Mouse (Mus musculus): ENCODE data around the gene Gm20481. TPM values are rescaled to one million over a fixed set of nuclear protein-coding genes. Genes with fewer than 3 reads are reported as not detected.
"Not testable (repeated sequence)": the region's sequence is repeated elsewhere in the genome, so short reads cannot be mapped to it uniquely, and the experiment has no call there.

The Gm20481 gene
- not detected for total RNA-seq (2021)

DNA sequence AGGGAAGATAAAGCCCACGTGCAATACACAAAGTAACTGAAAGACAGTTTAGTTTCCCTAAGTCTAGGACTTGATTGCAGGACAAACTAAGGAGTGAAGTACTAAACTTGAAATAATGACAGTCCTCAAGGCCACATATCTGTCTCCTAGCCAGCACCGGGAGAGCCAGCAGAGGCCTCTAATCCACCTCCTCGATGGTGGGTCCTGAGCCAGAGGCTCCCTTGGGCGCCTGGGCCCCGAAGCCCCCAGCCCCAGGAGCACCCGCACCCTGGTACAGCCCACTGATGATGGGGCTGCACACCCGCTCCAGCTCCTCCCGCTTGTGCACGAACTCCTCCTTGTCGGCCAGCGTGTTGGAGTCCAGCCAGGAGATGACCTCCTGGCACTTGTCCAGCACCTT lies at the start of gene Gm20481:
TSS of gene Gm20481 (plus strand) at position 91 of the 400 bp plus-strand sequence.
- intact Hi-C loops (cut with DNase I): not testable (repeated sequence)
- DNase-seq (ENCODE audit: extremely low spot score in 1 of 2, low spot score in 2 of 2): peak in 1 of 2 experiments; percentile 9

DNA sequence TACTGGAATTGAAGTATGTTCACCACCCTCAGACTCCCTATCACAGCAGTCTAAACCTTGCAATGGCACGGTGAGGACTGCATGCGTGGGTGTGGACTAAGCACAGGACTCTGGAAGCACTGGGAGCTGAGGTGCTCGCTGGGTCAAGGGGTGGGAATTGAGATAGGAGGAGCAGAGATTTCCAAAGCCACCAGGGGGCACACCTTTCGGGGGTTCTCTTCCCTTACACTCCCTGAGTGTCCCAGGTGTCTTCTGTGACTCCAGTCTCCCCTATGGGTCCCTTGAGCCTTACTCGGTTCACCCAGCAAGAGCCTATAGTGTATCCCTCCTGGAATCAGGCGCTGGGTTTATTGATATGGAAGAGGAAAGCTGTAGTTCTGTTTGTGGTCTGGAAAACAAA lies 46.8 kb upstream of the Gm20481 start:
- DNase-seq (ENCODE audit: extremely low spot score in 1 of 2, low spot score in 2 of 2): no peak
- intact Hi-C loops (cut with DNase I): no loop called here

DNA sequence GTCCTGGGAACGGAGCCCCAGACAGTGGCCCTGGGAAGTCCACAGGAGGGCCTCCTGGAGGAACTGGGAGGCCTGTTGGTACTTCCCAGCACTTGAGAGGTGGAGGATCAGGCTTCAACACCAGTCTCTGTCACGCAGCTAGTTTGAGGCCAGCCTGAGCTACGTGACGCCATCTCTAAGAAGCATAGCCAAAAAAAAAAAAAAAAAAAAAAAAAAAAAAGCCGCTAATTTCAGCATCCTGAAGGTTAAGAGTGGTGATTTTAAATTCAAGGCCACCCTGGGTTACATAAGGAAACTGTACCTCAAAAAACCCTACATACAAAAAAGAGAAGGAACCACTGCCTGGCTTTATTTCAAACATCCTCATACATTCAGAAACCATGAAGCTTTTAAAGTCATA lies 45.5 kb upstream of the Gm20481 start:
- DNase-seq (ENCODE audit: extremely low spot score in 1 of 2, low spot score in 2 of 2): no peak
- intact Hi-C loops (cut with DNase I): no loop called here

DNA sequence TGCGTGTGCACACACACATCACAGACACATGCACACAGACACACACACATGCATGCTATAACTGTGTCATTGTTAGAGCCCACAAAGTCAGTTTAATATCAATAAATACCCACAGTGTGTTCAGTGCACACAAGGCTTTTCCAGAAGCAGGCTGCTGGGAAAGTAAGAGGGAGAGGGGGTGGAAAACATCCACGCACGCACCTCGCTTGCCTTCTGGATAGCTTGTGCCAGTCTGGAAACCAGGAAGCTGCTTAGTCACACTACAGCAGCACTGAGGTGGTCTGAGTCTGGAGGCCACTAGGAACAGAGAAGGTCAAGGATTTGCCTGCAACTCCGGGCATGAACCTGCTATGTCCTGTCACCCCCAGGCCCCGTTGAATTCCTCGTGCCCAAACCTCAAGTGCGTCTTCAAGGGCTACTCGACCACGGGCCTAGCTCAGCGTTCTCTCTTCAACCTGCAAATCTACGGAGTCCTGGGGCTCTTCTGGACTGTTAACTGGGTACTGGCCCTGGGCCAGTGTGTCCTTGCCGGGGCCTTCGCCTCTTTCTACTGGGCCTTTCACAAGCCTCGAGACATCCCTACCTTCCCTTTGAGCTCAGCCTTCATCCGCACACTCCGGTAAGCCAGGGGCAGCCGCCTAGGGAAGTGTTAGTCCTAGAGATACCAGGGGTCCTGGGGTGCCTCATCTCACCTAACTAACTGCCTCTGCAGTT lies 42.2 kb upstream of the Gm20481 start:
- intact Hi-C loops (cut with DNase I): no loop called here
- no peak for DNase-seq (ENCODE audit: extremely low spot score in 1 of 2, low spot score in 2 of 2)

DNA sequence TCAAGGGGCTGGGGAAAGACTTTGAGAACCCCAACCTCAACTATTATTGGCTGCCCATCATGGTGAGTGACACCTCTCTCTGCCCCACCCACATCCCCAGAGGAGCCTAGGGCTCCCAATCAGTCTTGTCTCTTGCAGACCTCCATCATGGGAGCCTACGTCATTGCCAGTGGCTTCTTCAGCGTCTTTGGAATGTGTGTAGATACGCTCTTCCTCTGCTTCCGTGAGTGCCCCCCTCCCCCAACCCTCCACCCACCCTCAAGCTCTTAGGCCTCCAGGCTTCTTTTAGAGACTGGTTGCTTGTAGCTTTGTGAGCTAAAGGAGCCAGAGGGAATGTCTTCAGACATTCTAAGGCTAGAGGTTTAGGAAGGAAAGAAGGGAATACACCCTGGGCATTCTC lies 40.9 kb upstream of the Gm20481 start:
- intact Hi-C loops (cut with DNase I): no loop called here
- no peak for DNase-seq (ENCODE audit: extremely low spot score in 1 of 2, low spot score in 2 of 2)

DNA sequence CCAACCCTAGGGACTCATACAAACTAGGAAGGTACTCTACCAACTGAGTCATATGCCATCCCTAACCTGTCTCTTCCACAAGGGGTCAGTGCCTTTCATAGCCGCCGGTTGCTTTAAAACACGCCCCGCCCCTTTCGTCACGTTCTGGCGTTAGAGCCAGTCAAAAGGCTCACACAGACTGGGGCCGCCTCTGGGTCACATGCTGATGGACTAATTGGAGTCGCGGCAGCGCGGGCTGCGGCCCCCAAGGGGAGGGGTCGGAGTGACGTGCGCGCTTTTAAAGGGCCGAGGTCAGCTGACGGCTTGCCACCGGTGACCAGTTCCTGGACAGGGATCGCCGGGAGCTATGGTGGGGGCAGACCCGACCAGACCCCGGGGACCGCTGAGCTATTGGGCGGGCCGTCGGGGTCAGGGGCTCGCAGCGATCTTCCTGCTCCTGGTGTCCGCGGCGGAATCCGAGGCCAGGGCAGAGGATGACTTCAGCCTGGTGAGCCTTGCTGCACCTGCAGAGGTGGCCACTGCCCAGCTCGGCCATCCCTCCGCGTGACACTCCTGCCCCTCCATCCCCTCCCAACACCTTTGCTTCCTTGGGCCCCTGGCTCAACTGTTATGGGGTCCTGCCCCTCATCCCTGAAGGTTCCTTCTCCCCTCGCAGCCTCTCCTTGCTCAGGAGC lies 38.5 kb upstream of the Gm20481 start, which contains the start of gene Neu1:
TSS of gene Neu1 (plus strand) at position 193 of the 674 bp plus-strand sequence.
- intact Hi-C loops (cut with DNase I): no loop called here
- peak; percentile 97 to 99 for DNase-seq (ENCODE audit: extremely low spot score in 1 of 2, low spot score in 2 of 2)

DNA sequence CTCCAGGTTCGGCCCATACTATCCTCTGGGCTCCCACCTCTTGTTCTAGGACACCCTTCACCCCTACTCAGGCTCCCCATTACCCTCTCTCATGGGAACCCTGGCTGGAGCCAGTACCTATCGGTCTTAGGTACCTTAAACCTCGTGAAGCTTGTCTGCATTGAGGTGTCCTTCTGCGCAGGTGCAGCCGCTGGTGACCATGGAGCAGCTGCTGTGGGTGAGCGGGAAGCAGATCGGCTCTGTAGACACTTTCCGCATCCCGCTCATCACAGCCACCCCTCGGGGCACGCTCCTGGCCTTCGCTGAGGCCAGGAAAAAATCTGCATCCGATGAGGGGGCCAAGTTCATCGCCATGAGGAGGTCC lies 38.0 kb upstream of the Gm20481 start:
- intact Hi-C loops (cut with DNase I): no loop called here
- peak in 1 of 2 experiments; percentile 20 for DNase-seq (ENCODE audit: extremely low spot score in 1 of 2, low spot score in 2 of 2)

DNA sequence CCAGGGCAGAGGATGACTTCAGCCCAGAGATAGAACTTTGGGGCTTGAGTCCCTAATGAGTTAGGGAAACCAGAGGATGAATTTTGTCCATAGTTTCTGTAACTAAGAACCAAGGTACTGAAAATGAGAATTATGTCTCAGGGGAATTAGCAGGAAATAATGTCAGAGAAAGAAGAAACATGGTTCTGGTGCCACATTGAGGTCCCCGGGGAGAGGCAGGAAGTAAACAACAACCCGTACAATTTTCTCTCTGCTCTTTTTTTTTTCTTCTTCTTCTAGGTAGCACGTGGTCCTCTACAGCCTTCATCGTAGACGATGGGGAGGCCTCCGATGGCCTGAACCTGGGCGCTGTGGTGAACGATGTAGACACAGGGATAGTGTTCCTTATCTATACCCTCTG lies 37.4 kb upstream of the Gm20481 start:
- DNase-seq (ENCODE audit: extremely low spot score in 1 of 2, low spot score in 2 of 2): no peak
- intact Hi-C loops (cut with DNase I): no loop called here

DNA sequence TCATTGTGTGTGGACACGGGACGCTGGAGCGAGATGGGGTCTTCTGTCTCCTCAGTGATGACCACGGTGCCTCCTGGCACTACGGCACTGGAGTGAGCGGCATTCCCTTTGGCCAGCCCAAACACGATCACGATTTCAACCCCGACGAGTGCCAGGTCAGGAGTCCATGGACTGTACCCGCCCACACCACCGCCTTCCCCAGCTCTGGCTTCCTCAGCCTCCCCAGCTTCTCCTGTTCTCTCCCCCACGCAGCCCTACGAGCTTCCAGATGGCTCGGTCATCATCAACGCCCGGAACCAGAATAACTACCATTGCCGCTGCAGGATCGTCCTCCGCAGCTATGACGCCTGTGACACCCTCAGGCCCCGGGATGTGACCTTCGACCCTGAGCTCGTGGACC lies 35.7 kb upstream of the Gm20481 start:
- no peak for DNase-seq (ENCODE audit: extremely low spot score in 1 of 2, low spot score in 2 of 2)

DNA sequence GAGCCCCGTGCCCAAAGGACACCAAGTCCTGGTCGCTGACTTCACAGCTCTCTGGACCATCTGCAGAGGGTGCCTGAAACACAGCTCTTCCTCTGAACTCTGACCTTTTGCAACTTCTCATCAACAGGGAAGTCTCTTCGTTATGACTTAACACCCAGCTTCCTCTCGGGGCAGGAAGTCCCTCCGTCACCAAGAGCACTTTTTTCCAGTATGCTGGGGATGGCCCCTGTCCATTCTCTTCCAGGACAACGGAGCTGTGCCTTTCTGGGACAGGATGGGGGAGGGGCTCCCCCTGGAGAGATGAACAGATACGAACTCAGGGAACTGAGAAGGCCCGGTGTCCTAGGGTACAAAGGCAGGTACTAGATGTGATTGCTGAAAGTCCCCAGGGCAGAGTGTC lies 34.9 kb upstream of the Gm20481 start:
- DNase-seq (ENCODE audit: extremely low spot score in 1 of 2, low spot score in 2 of 2): no peak
- intact Hi-C loops (cut with DNase I): no loop called here

More for the DNA sequence above, 35.7 kb upstream of the Gm20481 start:
- intact Hi-C loops (cut with DNase I): no loop called here

DNA sequence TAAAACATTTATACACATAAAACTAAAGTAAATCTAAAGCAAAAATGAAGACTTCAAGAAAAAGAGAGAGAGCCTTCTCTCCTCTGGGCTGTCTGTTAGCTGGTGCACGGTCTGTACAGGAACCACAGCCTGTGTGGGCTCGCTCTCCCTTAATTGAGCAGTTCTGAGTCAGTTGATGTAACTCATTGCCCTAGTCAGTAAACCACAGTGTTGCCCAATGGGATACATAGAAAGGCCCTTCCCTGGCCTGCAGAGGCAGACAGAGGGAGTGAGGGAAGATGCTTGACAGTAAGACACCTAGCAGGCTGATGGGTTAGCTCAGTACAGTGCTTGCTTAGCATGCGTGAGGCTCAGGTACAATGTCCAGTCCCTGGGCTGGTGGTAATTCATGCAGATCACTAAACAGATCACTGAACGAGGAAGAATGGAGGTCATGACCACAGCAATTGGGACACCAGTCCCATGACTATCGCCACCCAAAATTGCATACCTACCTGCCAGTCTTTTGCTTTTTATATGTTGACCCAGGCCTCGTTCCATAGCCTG lies 31.7 kb upstream of the Gm20481 start:
- intact Hi-C loops (cut with DNase I): no loop called here
- no peak for DNase-seq (ENCODE audit: extremely low spot score in 1 of 2, low spot score in 2 of 2)

DNA sequence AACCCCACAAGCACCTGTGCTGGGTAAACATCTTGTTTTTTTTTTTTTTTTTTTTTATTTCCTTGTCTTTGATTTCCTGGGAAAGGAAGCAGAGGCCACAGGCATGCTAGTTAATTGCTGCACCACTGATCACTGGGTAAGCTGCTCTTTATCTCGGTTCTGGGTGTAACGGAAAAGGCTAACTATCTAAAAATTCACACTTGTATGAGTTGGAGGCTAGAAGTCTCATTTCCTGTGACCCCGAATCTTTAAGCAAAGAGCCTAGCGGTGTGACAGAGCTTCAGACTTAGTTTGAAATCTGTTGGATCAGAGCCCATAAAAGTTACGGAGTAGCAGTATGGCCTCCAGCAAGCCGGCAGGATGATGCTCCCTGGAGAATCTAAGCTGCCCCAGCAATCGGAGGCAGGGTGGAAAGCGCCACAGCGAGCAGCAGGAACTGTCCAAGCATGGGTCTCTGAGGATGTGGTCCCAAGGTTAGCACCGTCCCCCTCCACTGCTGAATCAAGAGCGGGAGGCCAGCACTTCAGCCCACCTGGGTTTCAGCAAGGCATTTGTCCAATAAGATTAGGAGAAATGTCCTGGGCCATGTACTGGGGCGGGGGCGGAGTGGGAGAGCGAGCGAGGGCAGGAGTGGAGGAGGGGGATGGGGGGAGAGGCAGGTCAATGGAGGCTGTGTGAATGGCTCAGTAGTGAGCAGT lies 28.2 kb upstream of the Gm20481 start:
- intact Hi-C loops (cut with DNase I): no loop called here
- no peak for DNase-seq (ENCODE audit: extremely low spot score in 1 of 2, low spot score in 2 of 2)

DNA sequence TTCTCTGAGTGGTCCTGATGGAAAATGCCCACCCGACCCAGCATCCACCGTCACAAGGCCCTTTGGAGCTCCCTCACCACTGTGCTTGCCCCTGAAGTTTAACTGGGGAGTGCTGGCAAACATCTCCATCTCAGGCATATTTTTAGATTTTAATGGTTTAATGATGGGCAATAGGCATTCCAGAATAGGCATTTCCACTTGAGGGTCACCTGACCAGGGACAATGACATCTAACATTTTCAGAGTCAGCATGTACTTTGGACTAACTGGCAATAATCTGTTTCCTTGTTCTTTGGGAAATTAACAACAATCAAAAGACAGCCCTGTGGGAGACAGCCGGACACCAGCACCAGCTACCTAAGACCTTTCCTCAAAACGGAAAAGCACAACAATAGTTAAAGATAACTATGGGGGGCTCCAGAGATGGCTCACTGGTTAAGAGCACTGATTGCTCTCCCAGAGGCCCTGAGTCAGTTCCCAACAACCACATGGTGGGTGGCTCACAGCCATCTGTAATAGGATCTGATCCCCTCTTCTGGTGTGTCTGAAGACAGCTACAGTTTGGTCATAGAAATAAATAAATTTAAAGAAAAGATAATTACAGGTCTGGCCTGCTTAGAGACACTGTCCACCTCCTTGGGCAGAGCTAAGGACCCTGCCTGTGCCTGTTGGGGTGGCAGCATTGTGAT lies 26.4 kb upstream of the Gm20481 start:
- intact Hi-C loops (cut with DNase I): no loop called here
- no peak for DNase-seq (ENCODE audit: extremely low spot score in 1 of 2, low spot score in 2 of 2)

DNA sequence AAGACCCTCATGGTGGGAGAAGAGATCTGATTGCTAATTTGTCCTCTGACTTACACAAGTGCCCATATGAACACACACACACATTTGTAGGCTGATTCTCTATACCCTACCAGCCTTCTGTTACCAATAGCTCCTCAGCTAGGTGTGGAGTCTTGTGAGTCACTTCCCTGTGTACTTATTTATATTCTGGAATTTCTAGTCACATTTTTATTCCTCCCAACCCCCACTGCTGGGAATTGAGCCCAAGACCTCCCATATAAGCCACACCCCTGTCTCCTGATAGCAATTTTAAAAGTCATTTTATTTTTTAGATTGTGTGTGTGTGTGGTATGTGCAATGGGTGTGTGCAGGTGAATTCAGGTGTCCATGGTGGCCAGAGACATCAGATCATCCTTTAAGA lies 25.4 kb upstream of the Gm20481 start:
- DNase-seq (ENCODE audit: extremely low spot score in 1 of 2, low spot score in 2 of 2): no peak
- intact Hi-C loops (cut with DNase I): no loop called here

DNA sequence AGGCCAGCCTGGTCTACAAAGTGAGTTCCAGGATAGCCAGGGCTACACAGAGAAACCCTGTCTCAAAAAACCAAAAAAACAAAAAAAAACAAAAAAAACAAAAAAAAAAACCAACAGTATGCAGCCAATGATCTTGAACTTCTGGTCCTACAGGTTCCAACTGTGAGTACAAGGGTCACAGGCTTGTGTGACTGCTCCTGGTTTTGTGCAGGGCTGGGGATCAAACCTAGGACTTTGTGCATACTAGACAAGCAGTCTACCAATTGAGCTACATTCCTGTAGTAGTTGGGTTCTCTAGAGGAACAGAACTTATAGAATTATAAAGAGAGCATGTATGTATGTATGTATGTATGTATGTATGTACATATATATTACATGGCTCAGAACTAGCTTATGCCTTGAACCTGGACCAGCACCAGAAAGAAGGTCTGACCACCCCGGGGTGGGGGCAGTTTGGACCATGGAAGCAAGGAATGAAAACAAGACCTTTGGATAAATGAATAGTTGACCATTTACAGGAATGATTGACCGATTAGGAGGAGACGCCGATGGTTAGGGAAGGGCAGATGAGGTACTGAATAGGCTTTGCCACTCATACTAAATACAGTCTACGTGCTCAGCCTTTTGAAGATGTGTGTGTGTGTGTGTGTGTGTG lies 23.1 kb upstream of the Gm20481 start:
- no peak for DNase-seq (ENCODE audit: extremely low spot score in 1 of 2, low spot score in 2 of 2)
- intact Hi-C loops (cut with DNase I): loop anchor here (5.0 kb wide), 1 partner anchor 89 kb away; no protein-coding TSS in a partner anchor

DNA sequence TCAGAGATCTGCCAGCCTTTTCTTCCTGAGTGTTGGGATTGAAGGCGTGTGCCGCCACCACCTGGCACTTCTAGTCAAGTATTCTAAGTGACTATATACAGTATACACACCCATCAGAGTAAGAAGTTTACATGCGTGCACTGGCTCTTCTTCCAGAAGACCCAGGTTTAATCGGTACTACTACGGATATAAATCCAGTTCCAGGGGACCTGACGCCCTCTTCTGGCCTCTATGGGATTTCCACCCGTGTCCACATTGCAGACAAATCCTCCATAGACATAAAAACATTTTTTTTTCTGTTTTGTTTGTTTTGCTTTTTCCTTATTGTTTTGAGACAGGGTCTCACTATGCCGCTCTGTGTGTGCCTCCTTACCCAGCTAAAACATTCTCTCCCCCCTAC lies 22.1 kb upstream of the Gm20481 start:
- intact Hi-C loops (cut with DNase I): loop anchor here (5.0 kb wide), 1 partner anchor 90 kb away; no protein-coding TSS in a partner anchor

DNA sequence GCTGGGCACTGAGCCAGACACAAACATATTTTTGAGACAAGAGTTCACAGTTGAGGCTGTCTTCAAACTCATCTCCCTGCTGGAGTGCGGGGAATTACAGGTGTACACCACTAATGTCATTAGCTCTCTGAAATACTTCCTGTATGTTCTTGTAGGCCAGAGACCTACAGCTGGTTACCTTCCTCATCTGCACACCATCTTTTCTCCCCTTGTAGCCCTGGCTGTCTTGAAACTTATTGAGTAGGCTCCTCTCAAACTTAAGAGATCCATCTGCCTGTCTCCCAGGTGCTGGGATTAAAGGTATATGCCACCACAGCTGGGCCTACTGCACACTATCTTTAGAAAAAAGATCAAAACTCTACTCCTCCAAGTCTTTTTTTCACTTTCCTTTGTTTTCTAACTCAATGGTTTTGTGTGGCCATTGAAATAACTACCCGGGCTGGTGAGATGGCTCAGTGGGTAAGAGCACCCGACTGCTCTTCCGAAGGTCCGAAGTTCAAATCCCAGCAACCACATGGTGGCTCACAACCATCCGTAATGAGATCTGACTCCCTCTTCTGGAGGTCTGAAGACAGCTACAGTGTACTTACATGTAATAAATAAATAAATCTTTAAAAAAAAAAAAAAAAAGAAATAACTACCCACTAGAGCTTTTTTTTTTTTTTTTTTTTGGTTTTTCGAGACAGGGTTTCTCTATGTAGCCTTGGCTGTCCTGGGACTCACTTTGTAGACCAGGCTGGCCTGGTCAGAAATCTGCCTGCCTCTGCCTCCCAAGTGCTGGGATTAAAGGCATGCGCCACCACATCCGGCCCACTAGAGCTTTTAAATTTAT lies 20.8 kb upstream of the Gm20481 start:
- DNase-seq (ENCODE audit: extremely low spot score in 1 of 2, low spot score in 2 of 2): not testable (repeated sequence)
- intact Hi-C loops (cut with DNase I): loop anchor here (5.0 kb wide), 1 partner anchor 92 kb away; no protein-coding TSS in a partner anchor

More for the DNA sequence above, 22.1 kb upstream of the Gm20481 start:
- no peak for DNase-seq (ENCODE audit: extremely low spot score in 1 of 2, low spot score in 2 of 2)

DNA sequence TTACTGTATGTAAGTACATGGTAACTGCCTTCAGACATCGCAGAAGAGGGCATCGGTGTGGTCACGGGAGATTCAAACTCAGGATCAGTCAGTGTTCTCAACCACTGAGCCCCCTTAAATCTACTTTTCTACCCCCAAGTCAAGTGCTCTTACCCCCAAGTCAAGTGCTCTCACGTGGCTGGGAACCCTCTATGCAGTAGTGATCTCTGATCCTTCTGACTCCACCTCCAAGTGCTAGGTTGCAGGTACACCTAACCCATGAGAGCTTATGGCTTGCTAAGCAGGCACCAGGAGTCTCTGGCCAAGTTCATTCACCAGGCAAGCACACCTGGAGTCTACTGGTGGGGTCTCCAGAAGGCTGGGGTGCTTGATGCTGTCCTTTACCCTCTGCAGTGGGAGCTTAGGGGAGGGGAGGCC lies 20.2 kb upstream of the Gm20481 start:
- intact Hi-C loops (cut with DNase I): loop anchor here (5.0 kb wide), 1 partner anchor 92 kb away; no protein-coding TSS in a partner anchor
- DNase-seq (ENCODE audit: extremely low spot score in 1 of 2, low spot score in 2 of 2): no peak

Measured in left cerebral cortex, postnatal 10 days (tissue).